Mouse (Mus musculus) erythroid progenitor cell, adult 5-6 weeks (primary cell): Measurements from ENCODE around the gene Atp2c2. TPM values are rescaled to one million over a fixed set of nuclear protein-coding genes. Genes with fewer than 3 reads are reported as not detected.

Experiments used
- ATAC-seq: replicated peaks from 2 replicates; pipeline ENCODE4 v1.8.0; 2016; ENCODE audit warnings: moderate number of reproducible peaks, mild to moderate bottlenecking, moderate TSS enrichment, inconsistent platforms; ENCODE audit not compliant: poor library complexity, low FRiP score, severe bottlenecking
- total RNA-seq, 2 experiments: library from RNA; stranded (forward) in 1 of 2; stranded (reverse) in 1 of 2; fragments of 150-400 nt in 1 of 2; fragments of 186-747, 209-891 nt in 1 of 2; gene quantifications; 2 replicates each; pipeline versions ENCODE4 v1.2.3 to v1.2.4; 2015 to 2017; ENCODE audit warnings: low replicate concordance in 2 of 2

The Atp2c2 gene
- total RNA-seq, 2 experiments from 2014 or later = not detected

DNA sequence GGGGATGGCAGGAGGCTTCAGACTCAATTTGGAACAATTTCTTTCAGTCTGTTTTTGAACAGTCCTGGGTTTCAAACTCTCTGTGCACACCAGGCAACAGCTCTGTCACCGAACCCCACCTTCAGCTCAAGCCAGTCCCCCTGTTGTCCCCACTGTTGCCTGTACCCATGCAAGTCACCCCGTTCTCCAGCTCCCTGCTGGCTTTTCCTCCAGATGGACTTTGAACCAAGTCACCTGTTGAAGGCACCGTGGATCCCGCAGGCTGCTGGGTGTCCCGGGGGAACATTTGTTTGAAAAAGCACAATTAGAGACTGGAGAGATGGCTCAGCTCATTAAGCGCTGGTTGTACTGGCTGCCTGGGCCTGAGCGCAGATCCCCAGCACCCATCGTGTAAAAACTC lies 105.5 kb downstream of the Atp2c2 start:
- no peak for ATAC-seq

- ATAC-seq = no peak
These were observed 106.8 kb downstream of the Atp2c2 start for GRCm38 (mm10) chr8:119806422-119807263.

Other genes with a start within 250 kb of the Atp2c2 start
- not detected in 2 replicates for gene Slc38a8, start 198.3 kb upstream of the Atp2c2 start, total RNA-seq (2015; ENCODE audit: low replicate concordance)
- gene Slc38a8, start 198.3 kb upstream of the Atp2c2 start, total RNA-seq (2017; ENCODE audit: low replicate concordance) = not detected in 2 replicates
- 30.3 and 88.4 TPM in 2 replicates for gene Mbtps1, start 141.3 kb upstream of the Atp2c2 start, total RNA-seq (2015; ENCODE audit: low replicate concordance)
- 35.7 and 42.7 TPM in 2 replicates for gene Mbtps1, start 141.3 kb upstream of the Atp2c2 start, total RNA-seq (2017; ENCODE audit: low replicate concordance)
- 8.4 and 15.9 TPM in 2 replicates for gene Hsdl1, start 124.8 kb upstream of the Atp2c2 start, total RNA-seq (2015; ENCODE audit: low replicate concordance)
- gene Hsdl1, start 124.8 kb upstream of the Atp2c2 start, total RNA-seq (2017; ENCODE audit: low replicate concordance) = 24.1 and 26.2 TPM in 2 replicates
- not detected in 2 replicates for gene Dnaaf1, start 124.8 kb upstream of the Atp2c2 start, total RNA-seq (2015; ENCODE audit: low replicate concordance)
- gene Dnaaf1, start 124.8 kb upstream of the Atp2c2 start, total RNA-seq (2017; ENCODE audit: low replicate concordance) = not detected in 2 replicates
- gene Taf1c, start 94.8 kb upstream of the Atp2c2 start, total RNA-seq (2015; ENCODE audit: low replicate concordance) = 2.5 and 4.3 TPM in 2 replicates
- 2.4 and 3.0 TPM in 2 replicates for gene Taf1c, start 94.8 kb upstream of the Atp2c2 start, total RNA-seq (2017; ENCODE audit: low replicate concordance)
- gene Adad2, start 87.3 kb upstream of the Atp2c2 start, total RNA-seq (2015; ENCODE audit: low replicate concordance) = not detected in 2 replicates
- gene Adad2, start 87.3 kb upstream of the Atp2c2 start, total RNA-seq (2017; ENCODE audit: low replicate concordance) = not detected in 2 replicates
- not detected in 2 replicates for gene Kcng4, start 64.3 kb upstream of the Atp2c2 start, total RNA-seq (2015; ENCODE audit: low replicate concordance)
- not detected in 2 replicates for gene Kcng4, start 64.3 kb upstream of the Atp2c2 start, total RNA-seq (2017; ENCODE audit: low replicate concordance)
- gene Wfdc1, start 33.6 kb upstream of the Atp2c2 start, total RNA-seq (2015; ENCODE audit: low replicate concordance) = not detected in 2 replicates
- gene Wfdc1, start 33.6 kb upstream of the Atp2c2 start, total RNA-seq (2017; ENCODE audit: low replicate concordance) = not detected in 2 replicates
- gene Tldc1, start 78.4 kb downstream of the Atp2c2 start, total RNA-seq (2015; ENCODE audit: low replicate concordance) = 4.2 TPM in 1 of 2 replicates, not detected in the other
- gene Tldc1, start 78.4 kb downstream of the Atp2c2 start, total RNA-seq (2017; ENCODE audit: low replicate concordance) = 0.51 TPM in 1 of 2 replicates, not detected in the other
- gene Cotl1, start 140.5 kb downstream of the Atp2c2 start, total RNA-seq (2015; ENCODE audit: low replicate concordance) = 17.2 and 53.0 TPM in 2 replicates
- gene Cotl1, start 140.5 kb downstream of the Atp2c2 start, total RNA-seq (2017; ENCODE audit: low replicate concordance) = 60.7 and 71.3 TPM in 2 replicates
- 1.1 TPM in 1 of 2 replicates, not detected in the other for gene Klhl36, start 162.3 kb downstream of the Atp2c2 start, total RNA-seq (2015; ENCODE audit: low replicate concordance)
- gene Klhl36, start 162.3 kb downstream of the Atp2c2 start, total RNA-seq (2017; ENCODE audit: low replicate concordance) = 1.8 and 2.3 TPM in 2 replicates
- gene Usp10, start 210.4 kb downstream of the Atp2c2 start, total RNA-seq (2015; ENCODE audit: low replicate concordance) = 47.8 and 119 TPM in 2 replicates
- 77.7 and 112 TPM in 2 replicates for gene Usp10, start 210.4 kb downstream of the Atp2c2 start, total RNA-seq (2017; ENCODE audit: low replicate concordance)
- 4.2 and 5.0 TPM in 2 replicates for gene Gm20388, start 210.8 kb downstream of the Atp2c2 start, total RNA-seq (2015; ENCODE audit: low replicate concordance)
- gene Gm20388, start 210.8 kb downstream of the Atp2c2 start, total RNA-seq (2017; ENCODE audit: low replicate concordance) = 7.4 TPM in 1 of 2 replicates, not detected in the other